Mouse (Mus musculus) embryonic fibroblast, embryonic 13.5 days (primary cell): ENCODE measurements at regions not wholly inside any gene's neighbourhood (a gene's known extent, or its start where the extent isn't known, plus 50 kb on each side); places are given as distances from the start of the nearest gene placed in this dataset.

ENCODE experiments used
- H3K27ac ChIP-seq: 2 replicates; pipeline ENCODE4 v1.5.1; 2012; ENCODE audit warnings: low read length, control low read depth, inconsistent platforms; ENCODE audit not compliant: insufficient read depth
- H3K4me1 ChIP-seq: 2 replicates; pipeline ENCODE4 v1.6.1; 2011; ENCODE audit warnings: low read length; ENCODE audit not compliant: control insufficient read depth, insufficient read depth
- H3K4me3 ChIP-seq: 2 replicates; pipeline ENCODE4 v1.5.1; 2011; ENCODE audit warnings: mild to moderate bottlenecking, control low read depth, low read length; ENCODE audit not compliant: insufficient read depth
- CTCF ChIP-seq: IDR thresholded peaks from 2 replicates; pipeline ENCODE4 v1.5.1; 2011; ENCODE audit warnings: mild to moderate bottlenecking, control low read depth, low read length, moderate library complexity, borderline replicate concordance; ENCODE audit not compliant: insufficient read depth
- POLR2A ChIP-seq: IDR thresholded peaks from 2 replicates; pipeline ENCODE4 v1.6.1; 2011; ENCODE audit warnings: low read depth, mild to moderate bottlenecking, control low read depth, low read length, moderate library complexity

- Histone ChIP-seq H3K4me1 (peaks cover 6% of the 10 kb centered on the region), H3K4me3 (no peak overlapping the region), H3K27ac (no peak overlapping the region)
- TF ChIP-seq POLR2A (no peak), CTCF (no peak)
Observed at GRCm38 (mm10) chr2:166346421-166347182, 191.1 kb upstream of the Sulf2 start.

- no peak overlapping the region for H3K4me3 ChIP-seq
- TF ChIP-seq CTCF = no peak
- TF ChIP-seq POLR2A = no peak
- H3K27ac ChIP-seq = no peak overlapping the region
- H3K4me1 ChIP-seq = peaks cover 6% of the 10 kb centered on the region
Observed at GRCm38 (mm10) chr2:166343551-166344340, 188.3 kb upstream of the Sulf2 start.

- no peak for TF ChIP-seq CTCF
- TF ChIP-seq POLR2A = no peak
- H3K4me3 ChIP-seq = no peak overlapping the region
- peaks cover 6% of the 10 kb centered on the region for H3K4me1 ChIP-seq
- peak overlapping the region; percentile 7 for H3K27ac ChIP-seq
Observed at GRCm38 (mm10) chr2:166342407-166342806, 186.9 kb upstream of the Sulf2 start.

- Histone ChIP-seq H3K27ac (no peak overlapping the region), H3K4me3 (no peak overlapping the region), H3K4me1 (peaks cover 9% of the 10 kb centered on the region)
- no peak for TF ChIP-seq POLR2A
- no peak for TF ChIP-seq CTCF
Observed at GRCm38 (mm10) chr2:166340196-166340595, 184.7 kb upstream of the Sulf2 start.

GRCm38 (mm10) chr2:166339427-166339826 is 184.0 kb upstream of the Sulf2 start:
- Histone ChIP-seq H3K4me1 (peaks cover 9% of the 10 kb centered on the region), H3K27ac (no peak overlapping the region)
- TF ChIP-seq CTCF = no peak
- no peak for TF ChIP-seq POLR2A

GRCm38 (mm10) chr2:166338396-166339085 is 183.1 kb upstream of the Sulf2 start:
- Histone ChIP-seq H3K4me1 (peaks cover 9% of the 10 kb centered on the region), H3K4me3 (no peak overlapping the region), H3K27ac (no peak overlapping the region)
- TF ChIP-seq CTCF (0 out of 2 replicates have a peak, but pooled peaks have one; percentile 6), POLR2A (no peak)

More at GRCm38 (mm10) chr2:166339427-166339826, 184.0 kb upstream of the Sulf2 start:
- no peak overlapping the region for H3K4me3 ChIP-seq

- Histone ChIP-seq H3K4me1 (peaks cover 13% of the 10 kb centered on the region), H3K27ac (no peak overlapping the region), H3K4me3 (no peak overlapping the region)
- TF ChIP-seq POLR2A (no peak), CTCF (no peak)
Observed at GRCm38 (mm10) chr2:166337666-166338065, 182.2 kb upstream of the Sulf2 start.

- peaks cover 9% of the 10 kb centered on the region for H3K4me1 ChIP-seq
- no peak overlapping the region for H3K27ac ChIP-seq
- no peak overlapping the region for H3K4me3 ChIP-seq
- TF ChIP-seq POLR2A (no peak), CTCF (no peak)
Observed at GRCm38 (mm10) chr2:166335702-166336101, 180.2 kb upstream of the Sulf2 start.

GRCm38 (mm10) chr2:166334559-166334958 is 179.1 kb upstream of the Sulf2 start:
- peaks cover 9% of the 10 kb centered on the region for H3K4me1 ChIP-seq

GRCm38 (mm10) chr2:166333818-166334217 is 178.4 kb upstream of the Sulf2 start:
- no peak for TF ChIP-seq POLR2A
- no peak for TF ChIP-seq CTCF
- Histone ChIP-seq H3K27ac (no peak overlapping the region), H3K4me1 (peaks cover 9% of the 10 kb centered on the region), H3K4me3 (no peak overlapping the region)

More at GRCm38 (mm10) chr2:166334559-166334958, 179.1 kb upstream of the Sulf2 start:
- no peak overlapping the region for H3K27ac ChIP-seq
- no peak for TF ChIP-seq POLR2A
- TF ChIP-seq CTCF = no peak
- H3K4me3 ChIP-seq = no peak overlapping the region
